Mouse (Mus musculus) R1 (cell line): ENCODE measurements around the gene Magi1.

ENCODE experiments used
- DNase-seq: peaks from one replicate; pipeline ENCODE4 v3.0.0-alpha.2; 2018; ENCODE audit warnings: low read depth, low spot score

Gene Magi1

DNA sequence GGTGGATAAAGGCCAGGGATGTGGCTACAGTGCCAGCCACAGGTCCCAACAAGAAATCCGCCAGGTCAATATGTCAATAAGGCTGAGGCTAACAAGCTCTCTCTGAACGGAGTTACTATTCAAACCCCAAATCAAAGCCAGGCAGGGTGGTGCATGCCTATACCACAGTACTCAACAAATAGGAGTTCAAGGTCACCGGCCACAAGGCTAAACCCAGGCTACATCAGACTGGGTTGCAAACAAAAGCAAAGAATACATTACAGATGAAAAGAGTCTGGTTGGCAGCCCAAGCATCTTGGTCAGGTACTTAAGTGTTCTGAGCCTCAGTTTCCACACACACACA is 25.9 kb downstream of the Magi1 start:
- peak; percentile 56 for DNase-seq

DNA sequence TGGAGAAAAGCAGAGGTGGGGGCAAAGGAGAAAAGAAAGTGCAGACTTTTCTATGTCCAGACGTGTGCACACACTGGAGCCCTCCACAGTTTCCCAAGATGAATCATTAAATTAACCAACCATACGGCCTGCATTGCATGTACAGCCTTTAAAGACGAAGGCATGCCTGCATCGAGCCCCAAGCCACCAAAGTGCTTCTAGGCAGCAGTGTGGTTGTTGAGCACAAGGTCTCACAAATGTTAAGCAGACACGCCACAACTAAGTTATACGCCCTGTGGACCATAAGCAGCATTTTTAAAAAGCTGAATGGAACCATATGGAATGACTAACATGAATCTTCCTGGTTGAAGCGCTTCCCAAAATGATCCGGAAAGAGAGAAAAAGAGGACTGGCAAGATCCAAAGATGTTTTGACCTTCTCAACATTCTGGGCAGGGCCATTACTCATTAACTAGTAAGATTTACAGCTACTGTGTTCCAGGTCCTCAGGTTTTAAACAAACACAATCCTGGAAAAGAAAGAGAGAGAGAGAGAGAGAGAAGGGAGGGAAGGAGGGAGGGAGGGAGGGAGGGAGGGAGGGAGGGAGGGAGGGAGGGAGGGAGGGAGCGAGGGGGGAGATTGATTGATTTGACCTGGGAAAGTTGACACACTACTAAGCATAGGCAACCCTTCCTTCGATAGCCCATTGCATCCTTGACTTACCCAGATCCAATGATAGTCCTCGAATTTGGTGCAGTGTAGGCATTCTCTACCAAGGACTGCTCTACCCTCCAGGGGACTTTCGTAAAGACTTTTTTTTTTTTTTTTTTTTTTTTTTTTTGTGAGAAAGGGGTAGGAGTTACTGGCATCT is 26.5 kb downstream of the Magi1 start:
- DNase-seq, result no peak

DNA sequence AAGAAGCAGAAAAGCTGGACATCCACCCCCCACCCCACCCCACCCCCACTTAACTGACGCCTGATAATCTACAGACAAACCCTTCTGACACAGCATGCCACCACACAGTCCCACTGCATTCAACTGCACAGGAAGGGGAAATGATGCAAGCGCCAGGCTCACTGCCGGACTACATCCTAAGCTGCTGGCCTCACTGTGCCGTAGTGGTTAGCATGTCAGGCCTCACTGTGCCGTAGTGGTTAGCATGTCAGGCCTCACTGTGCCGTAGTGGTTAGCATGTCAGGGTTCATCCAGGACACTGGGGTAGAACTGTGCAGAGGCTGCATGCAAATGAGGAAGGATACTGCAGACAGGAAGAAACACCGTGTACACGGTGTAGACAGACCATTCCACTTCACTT is 29.8 kb downstream of the Magi1 start:
- DNase-seq, result peak; percentile 38

DNA sequence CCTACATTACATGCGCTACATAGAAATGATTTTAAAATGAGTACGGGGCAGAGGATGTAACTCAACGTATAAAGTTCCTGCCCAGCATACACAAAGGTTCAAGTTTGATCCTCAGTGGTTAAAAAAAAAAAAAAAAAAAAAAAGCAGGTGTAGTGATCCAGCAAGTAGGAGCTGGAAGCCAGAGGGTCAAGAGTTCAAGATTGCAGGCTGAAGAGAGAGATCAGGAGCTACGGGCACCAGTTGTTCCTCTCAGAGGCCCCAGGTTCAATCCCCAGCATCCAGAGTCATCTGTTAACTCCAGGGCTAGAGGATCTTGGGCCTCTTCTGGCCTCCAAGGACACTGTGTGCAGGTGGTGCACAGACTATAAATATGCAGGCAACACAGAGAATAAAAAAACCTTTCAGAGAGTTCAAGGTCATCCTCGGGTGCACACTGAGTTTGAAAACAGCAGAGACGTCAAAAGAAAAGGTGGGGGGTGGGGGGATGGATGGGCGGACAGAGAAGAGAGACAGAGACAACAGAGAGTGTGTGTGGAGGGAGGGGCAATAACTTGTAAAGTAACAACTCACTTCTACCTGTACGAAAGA is 32.3 kb downstream of the Magi1 start:
- DNase-seq, result peak; percentile 89

DNA sequence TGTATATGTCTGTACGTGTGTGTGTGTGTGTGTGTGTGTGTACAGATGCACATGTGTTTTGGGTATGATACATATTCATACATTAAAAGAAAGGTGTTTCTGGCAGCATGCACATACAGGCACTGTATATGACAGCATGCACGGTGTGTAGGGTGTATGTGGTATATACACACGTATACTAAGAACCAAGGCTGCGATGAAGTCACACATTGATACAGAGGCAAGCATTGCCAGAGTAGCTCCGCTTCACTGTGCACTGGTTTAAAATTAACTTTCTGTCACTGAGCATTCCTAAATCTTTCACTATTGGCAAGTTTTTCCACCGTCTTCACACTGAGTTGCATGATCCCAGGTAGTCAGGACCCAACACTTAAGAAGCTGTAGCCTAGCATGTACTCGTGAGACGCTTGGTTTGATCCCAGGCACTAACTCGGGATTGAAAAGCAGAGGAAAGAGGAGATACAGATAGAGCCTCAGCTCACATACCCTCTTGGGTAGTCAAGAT is 34.4 kb downstream of the Magi1 start:
- DNase-seq, result no peak

DNA sequence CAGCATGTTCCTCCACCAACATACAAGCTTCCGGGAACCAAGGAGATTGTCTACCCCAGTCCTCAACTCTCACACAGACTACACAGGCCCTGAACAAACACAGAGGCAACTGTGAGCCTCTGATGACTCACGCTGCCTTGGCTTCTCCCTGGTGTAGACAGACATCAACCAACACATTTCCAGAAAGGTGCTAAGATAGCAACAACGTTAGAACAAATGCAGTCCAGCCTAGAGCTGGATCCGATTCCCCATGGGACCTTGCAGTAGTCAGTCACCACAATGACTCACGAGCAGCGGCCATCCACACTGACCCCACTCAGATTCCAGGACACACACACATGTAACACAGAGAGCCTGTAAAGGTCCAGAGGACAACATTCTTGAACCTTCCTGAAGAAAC is 42.5 kb downstream of the Magi1 start:
- DNase-seq, result no peak

DNA sequence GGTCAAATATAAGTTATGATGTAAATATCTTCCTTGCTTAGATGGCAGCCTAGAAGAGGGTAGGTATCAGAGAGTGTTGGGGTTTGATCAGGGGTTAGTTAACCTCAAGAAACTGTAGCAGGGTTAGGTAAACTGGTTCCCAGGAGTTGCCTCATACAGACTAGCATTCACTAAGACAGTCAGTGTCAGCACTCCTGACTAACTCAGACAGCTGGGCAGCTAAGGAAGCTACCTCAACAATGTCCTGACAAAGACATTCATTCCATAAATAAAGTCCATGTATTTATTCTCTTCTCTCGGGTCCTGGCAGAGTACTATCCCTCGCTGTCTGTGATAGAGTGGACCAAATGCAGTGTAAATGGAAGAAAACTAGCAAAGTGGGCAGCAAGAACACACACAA is 45.1 kb downstream of the Magi1 start:
- no peak for DNase-seq

DNA sequence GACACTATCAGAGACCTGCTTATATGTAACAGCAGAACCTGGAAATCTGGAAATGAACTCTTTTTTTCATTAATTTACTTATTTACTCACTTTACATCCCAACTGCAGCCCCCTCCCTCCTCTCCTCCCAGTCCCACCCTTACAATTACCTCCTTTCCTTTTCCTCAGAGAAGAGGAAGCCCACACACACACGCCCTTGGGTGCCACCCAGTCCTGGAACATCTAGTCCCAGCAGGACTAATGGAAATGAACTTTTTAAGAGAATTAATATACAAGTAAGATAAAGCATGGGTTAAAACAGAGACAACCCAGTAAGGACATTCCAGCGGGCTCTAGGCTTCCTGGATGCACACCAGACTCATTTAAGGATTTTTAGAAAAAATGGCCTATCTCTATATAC is 46.8 kb downstream of the Magi1 start:
- DNase-seq, result no peak

DNA sequence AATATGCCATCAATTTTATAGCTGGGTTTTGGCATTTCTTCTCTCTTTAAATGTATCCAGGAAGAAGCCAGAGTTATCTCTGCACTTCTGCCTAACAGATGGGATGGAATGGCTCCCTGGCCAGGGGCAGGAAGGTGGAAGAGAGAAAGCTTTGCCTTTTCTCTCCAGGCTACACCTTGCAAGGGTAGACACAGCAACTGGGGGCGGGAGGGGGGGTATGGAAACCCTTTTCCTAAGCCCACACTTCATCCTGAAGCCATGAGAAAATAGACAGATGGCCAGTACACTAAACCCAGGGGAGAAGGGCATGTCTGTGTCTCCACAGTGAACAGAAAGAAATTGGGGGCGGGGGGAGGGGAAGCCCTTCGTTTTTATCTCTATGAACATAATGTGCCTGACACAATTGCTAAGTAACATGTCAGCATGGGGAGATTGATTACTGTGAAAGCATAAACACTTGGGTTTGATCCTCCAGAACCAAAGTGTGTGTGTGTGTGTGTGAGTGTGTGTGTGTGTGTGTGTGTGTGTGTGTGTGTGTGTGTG is 51.4 kb downstream of the Magi1 start:
- DNase-seq, result no peak

DNA sequence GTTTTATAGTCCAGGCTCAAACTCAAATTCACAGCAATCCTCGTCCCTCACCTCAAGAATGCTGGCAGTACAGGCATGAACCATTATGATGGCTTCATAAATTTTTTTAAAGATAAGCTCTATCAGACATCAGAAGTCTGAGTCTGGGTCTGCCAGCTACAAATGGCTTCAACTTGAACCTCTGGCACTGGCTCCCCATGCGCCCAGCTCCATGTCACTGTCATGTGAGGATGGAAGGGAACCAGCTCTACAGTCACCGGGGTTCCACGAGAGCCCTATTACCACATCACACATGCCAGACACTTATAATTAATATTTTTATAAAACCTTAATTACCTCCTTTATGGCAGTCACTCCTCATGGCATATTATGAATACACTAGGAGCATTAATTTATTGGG is 51.9 kb downstream of the Magi1 start:
- no peak for DNase-seq

DNA sequence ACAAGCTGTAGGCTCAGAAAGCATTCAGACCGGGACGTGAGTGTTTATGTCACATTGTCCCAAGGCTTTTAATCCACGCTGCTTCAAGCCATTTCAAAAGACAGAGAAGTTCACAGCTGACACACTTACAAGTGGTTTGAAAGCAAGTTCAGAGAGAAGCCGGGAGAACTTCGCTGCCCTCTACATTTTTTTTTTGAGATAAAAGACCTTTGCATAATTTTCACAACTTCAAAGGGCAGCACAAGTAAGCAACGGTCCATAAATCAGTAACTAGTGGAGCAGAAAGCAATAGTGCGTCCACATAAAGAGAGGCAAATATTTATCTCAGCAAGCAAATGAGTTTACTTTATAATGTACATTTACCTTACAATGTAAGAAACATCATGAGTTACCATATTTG is 52.4 kb downstream of the Magi1 start:
- DNase-seq, result no peak

DNA sequence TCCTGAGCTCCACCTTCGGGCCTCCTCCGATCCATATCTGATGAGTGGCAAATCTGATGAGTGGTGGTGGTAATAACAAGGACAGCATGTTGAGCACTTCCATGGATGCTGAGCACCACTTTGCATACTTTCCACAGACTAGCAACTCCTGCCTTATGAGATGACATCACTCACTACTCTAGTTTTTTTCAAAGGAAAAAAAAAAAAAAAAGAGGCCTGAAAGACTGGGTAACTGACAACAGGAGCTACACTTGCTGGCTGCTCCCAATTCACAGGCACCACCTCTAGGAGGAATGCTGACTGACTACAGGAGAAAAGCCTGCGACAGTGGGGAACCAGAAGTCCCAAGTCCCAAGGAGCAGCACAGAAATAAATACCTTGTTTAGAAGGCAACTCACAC is 52.8 kb downstream of the Magi1 start:
- peak; percentile 52 for DNase-seq

DNA sequence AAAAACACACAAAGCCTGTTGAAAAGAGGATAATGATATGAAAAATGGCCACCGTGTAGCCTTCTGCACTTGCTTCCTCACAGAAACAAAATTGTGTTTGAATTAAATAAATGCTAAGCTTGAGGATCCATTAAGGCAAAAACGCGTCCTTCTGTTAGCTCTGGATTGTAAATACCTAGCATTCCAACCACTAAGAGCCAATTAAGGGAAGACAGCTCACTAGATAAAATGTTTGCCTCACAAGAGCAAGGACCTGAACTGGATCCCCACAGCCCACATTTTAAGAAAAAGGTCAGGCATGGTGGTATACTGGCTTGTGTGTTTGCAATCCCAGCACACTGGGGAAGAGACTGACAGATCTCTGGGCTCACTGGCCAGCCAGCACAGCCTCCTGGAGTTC is 53.6 kb downstream of the Magi1 start:
- peak; percentile 49 for DNase-seq

DNA sequence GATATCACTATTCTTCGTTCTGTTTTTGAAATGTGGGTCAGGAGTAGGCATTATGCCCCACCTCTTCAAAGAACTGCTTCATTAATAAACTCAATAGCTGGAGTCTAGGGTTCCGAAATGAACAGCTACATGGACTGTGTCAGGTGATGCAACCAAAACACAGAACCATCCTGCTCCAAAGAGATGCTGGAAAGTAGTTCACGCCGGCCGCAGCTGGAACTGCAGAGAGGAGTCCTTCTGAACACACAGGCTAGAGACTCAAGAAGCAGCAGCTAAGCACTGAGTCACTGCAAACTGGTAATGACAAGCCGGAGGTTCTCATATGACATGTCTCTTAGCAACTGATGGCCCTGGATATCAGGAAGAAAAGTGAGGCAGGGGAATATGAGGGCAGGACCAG is 57.5 kb downstream of the Magi1 start:
- no peak for DNase-seq

DNA sequence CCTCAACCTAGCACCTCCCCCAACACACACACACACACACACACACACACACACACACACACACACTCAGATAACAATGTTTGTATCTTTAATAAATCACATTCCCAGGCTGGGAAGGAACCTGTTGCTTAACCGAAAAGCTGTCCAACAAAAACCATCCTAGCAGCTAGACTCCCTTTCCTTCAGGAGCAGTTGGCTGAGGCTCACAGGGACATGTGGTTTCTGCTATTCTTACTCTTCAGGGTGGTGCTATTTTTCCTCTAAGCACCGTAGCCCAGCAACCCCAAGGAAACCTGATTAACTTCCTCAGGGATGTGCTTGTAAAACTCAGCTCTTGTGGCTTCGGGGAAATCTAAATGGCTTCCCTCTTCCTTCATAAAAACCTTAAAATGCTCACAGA is 57.9 kb downstream of the Magi1 start:
- DNase-seq, result no peak

DNA sequence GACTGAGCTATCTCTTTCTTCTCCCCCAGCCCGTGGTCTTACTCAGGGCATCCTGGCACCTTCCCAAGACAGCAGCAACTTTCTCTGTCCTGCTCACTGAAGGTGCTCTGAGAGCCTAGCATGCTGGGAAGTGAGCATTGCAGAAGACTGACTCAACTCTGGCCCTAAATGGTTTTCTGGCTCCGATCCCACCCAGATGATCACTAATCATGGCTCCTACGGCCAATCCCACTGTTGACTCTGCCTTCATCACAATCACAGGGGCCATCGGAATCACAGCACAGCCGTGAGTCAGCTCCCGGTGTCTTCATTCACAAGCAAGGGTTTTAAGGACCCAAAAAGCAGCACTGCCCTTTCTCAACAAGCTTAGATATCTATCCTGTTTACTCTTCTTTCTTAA is 58.6 kb downstream of the Magi1 start:
- peak; percentile 21 for DNase-seq

DNA sequence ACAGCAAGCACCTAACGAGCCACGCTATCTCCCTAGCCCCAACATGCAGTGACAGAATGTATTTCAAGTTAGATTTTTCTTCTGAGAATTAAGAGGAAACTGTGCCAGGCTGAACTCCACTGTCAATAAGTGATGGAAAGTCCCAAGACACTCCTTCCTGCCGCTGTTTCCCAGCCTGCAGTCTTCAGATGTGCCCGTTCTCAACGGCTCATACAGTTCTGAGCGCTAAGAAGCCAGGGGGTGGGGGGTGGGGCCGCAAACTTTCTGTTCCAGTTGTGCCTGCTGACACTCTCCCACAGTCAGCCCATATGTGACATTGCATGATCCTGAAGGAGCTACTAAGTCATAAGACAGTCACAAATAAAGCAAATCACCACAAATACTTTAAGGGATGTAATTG is 61.5 kb downstream of the Magi1 start:
- DNase-seq, result no peak

DNA sequence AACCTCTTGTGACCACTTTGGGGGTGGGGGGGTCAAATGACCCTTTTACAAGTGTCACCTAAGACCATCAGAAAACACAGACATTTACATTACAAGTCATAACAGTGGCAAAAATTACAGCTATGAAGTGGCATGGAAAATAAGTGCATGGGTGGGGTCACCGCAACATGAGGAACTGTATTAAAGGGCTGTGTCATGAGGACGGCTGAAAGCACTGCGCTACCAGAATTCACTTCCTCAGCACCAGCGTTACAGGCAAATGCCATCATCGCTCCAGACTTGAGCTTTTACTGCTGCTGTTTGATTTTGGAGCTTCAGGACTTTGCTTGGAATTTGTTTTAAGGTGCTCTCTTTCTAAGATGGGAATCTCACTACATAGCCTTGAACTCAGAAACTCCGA is 62.0 kb downstream of the Magi1 start:
- DNase-seq, result no peak

DNA sequence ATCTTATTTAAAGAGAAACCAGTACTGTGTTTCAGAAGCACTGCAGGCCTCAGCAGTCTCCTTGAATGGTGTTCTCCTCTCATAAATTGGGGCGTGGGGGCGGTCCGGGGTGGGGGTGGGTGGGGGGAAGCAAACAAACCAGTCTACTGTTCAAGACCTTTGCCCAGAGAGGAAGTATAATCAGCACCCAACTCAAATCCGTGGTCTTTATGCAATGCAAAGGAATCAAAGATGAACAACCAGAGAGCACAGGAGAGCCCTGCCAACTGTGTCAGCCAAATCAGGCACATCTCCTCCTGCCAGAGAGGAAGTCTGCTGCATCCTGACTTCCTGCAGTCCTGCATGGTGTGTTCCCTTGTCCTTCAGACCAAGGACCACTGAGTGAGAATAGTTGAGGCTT is 65.6 kb downstream of the Magi1 start:
- no peak for DNase-seq

DNA sequence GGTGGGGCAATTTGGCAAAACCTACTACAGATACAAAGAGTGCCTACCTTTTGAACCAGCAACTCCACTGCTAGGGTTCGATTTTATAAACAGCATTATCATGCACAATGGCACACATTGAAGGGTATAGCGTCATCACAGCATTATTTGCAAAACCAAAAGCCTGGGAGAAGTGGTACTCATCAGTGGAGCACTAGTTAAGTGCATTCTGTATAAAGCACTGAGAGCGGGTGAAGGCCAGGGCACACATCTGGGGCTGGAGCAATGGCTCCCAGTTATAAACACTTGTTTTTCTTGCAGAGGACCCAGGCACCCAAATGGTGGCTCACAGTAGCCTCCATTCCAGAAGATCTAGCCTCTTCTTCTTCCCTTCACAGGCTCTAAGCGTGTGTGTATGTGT is 67.9 kb downstream of the Magi1 start:
- no peak for DNase-seq

DNA sequence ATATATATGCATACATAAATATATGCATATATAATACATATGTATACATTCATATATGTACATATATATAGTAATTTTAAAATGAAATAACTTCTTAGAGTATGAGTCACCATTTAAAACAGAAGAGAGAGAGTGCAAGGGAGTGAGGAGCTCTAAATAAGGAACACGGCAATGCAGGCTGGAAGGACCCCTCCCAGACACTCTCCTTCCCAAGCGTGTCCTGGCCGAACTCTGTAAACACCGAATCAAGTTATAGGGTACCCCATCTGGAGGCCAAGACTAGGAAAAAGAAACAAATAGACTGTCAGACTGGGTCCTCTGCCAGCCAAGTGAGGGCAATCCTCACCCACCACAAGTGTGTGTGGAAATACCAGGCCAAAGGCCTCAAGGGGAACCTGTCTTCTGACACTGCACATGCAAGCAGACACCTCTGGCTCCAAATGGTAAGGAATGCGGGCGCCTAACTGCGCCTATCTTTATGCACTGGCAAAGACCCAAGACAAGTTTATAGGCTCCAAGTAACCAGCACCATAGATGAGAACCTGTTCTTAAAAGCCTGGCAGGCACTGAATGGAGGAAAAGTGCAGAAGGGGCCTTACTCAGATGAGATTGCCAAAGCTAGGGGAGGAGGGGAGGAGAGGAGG is 68.7 kb downstream of the Magi1 start:
- no peak for DNase-seq

DNA sequence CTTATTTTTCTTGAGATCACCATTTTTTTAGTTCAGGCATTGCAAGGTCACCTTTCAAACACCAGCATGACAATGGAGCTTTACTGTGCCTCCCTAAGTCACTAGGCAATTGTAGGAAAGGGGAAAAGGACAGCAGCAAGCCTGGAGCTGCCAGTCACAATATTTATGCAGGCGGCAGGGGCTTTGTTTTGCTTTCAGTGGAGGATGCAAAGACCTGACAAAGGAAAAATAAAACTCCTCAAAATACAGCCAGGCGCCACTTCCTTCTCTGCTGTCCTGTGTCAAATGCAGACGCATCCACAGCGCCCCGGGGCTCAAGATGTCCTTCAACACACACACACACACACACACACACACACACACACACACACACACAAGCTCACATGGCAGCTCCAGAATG is 77.8 kb downstream of the Magi1 start:
- DNase-seq, result peak; percentile 63
